Mouse (Mus musculus) urinary bladder, adult 2 months (tissue): ENCODE data around the gene Cdh23. TPM values are rescaled to one million over a fixed set of nuclear protein-coding genes. Genes with fewer than 3 reads are reported as not detected.
"Not testable (repeated sequence)": the region's sequence is repeated elsewhere in the genome, so short reads cannot be mapped to it uniquely, and the experiment has no call there.

Experiments
- DNase-seq: peaks from one replicate; pipeline ENCODE4 v3.0.0; 2022; ENCODE audit warnings: low spot score
- polyA plus RNA-seq: library from polyadenylated mRNA; depleted of rRNA; stranded (reverse); fragments of >200 nt; gene quantifications from 2 replicates; pipeline ENCODE4 v1.2.3, GENCODE M21; 2012; rRNA removed

Gene Cdh23
- polyA plus RNA-seq = 0.22 and 0.48 TPM in 2 replicates

- DNase-seq = no peak
Measured at GRCm38 (mm10) chr10:60696390-60696789, at the start of gene Cdh23. Cdh23 (minus strand) TSS chr10:60696490.

GRCm38 (mm10) chr10:60744543-60745290 lies 48.4 kb upstream of the Cdh23 start:
- no peak for DNase-seq

- DNase-seq = no peak
Measured at GRCm38 (mm10) chr10:60743681-60744080, 47.4 kb upstream of the Cdh23 start.

GRCm38 (mm10) chr10:60742942-60743341 lies 46.7 kb upstream of the Cdh23 start:
- DNase-seq = no peak

- DNase-seq = not testable (repeated sequence)
Measured at GRCm38 (mm10) chr10:60742296-60742695, 46.0 kb upstream of the Cdh23 start.

GRCm38 (mm10) chr10:60741435-60741834 lies 45.1 kb upstream of the Cdh23 start:
- DNase-seq = no peak

- no peak for DNase-seq
Measured at GRCm38 (mm10) chr10:60739619-60740363, 43.5 kb upstream of the Cdh23 start.

- DNase-seq = no peak
Measured at GRCm38 (mm10) chr10:60737886-60738640, 41.8 kb upstream of the Cdh23 start.

- DNase-seq = no peak
Measured at GRCm38 (mm10) chr10:60737169-60737728, 41.0 kb upstream of the Cdh23 start.

- no peak for DNase-seq
Measured at GRCm38 (mm10) chr10:60735737-60736136, 39.4 kb upstream of the Cdh23 start.

- DNase-seq = no peak
Measured at GRCm38 (mm10) chr10:60733471-60733870, 37.2 kb upstream of the Cdh23 start.

GRCm38 (mm10) chr10:60732397-60732861 lies 36.1 kb upstream of the Cdh23 start:
- no peak for DNase-seq

GRCm38 (mm10) chr10:60731742-60732141 lies 35.5 kb upstream of the Cdh23 start:
- DNase-seq = no peak

GRCm38 (mm10) chr10:60727301-60727700 lies 31.0 kb upstream of the Cdh23 start:
- no peak for DNase-seq

- no peak for DNase-seq
Measured at GRCm38 (mm10) chr10:60726896-60727295, 30.6 kb upstream of the Cdh23 start.

- DNase-seq = no peak
Measured at GRCm38 (mm10) chr10:60724496-60724895, 28.2 kb upstream of the Cdh23 start.

- DNase-seq = no peak
Measured at GRCm38 (mm10) chr10:60723345-60723744, 27.1 kb upstream of the Cdh23 start.

GRCm38 (mm10) chr10:60721640-60722039 lies 25.4 kb upstream of the Cdh23 start:
- no peak for DNase-seq

- DNase-seq = no peak
Measured at GRCm38 (mm10) chr10:60720461-60720860, 24.2 kb upstream of the Cdh23 start.

GRCm38 (mm10) chr10:60718491-60718890 lies 22.2 kb upstream of the Cdh23 start:
- DNase-seq = no peak

- DNase-seq = no peak
Measured at GRCm38 (mm10) chr10:60716449-60716848, 20.2 kb upstream of the Cdh23 start.

- not testable (repeated sequence) for DNase-seq
Measured at GRCm38 (mm10) chr10:60712299-60712698, 16.0 kb upstream of the Cdh23 start.
